Mouse (Mus musculus): ENCODE results near the gene Gm525. TPM values are rescaled to one million over a fixed set of nuclear protein-coding genes. Genes with fewer than 3 reads are reported as not detected.

Gm525 gene
- polyA plus RNA-seq, 1 experiment from 2014 or later: not detected

DNA sequence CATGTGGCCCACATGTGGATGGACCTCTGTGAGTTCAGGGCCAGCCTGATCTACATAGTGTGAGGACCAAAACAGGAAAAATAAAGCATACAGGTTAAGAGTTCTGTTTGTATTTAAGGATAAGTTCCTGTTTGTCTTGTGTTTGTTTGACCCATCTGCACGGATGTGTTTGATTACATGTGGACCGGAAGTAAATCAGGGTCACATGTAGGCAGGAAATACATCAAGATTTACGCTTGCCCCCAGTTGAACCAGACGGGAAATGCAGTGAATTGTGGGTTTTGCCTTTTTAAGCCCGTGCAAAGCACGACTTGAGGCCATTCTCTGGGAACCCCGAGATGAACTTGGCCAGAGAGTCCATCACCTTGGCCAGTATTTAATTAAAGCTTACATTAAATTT is 12.3 kb upstream of the Gm525 start:
- Histone ChIP-seq H3K36me3 (ENCODE audit: insufficient read depth) (no peaks in the 10 kb centered on the region), H3K27me3 (ENCODE audit: insufficient read depth, low read length) (no peaks in the 10 kb centered on the region), H3K9me3 (ENCODE audit: low read depth, low read length) (no peaks in the 10 kb centered on the region), H3K9ac (no peak overlapping the region), H3K4me3 (ENCODE audit: low read depth, low read length) (no peak overlapping the region), H3K27ac (ENCODE audit: low read depth) (no peak overlapping the region), H3K4me2 (no peak overlapping the region; the same call in 1 of the 2 replicates), H3K4me1 (ENCODE audit: insufficient read depth) (peaks cover 13% of the 10 kb centered on the region)
- no peak for TF ChIP-seq CTCF (IDR thresholded peaks at IDR 0.05; ENCODE audit: low read depth)
- DNase-seq: peak; percentile 18
- 79% methylated on average over 7 of the region's 7 CpGs for WGBS
- ATAC-seq (ENCODE audit: insufficient read depth): no peak

DNA sequence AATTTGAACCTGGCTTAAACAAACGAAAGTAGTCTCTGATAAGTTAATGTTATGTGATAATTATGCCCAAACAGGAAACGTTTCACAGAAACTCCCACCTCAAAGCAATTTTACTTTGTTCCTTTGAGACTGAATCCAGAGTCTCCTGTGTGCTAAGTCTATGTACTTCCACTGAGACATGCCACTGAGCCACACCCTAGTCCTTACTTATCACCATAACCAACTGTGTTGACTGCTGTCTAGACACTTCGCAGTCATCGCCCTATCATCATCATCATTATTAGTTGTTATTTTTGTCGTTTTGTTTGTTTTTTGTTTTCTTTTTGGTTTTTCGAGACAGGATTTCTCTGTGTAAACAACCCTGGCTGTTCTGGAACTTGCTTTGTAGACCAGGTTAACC is 9.3 kb upstream of the Gm525 start:
- peaks cover 4% of the 10 kb centered on the region for H3K4me1 ChIP-seq (ENCODE audit: insufficient read depth)
- 74% methylated on average over 6 of the region's 6 CpGs for WGBS
- no peak overlapping the region for H3K9ac ChIP-seq
- no peaks in the 10 kb centered on the region for H3K36me3 ChIP-seq (ENCODE audit: insufficient read depth)
- no peak overlapping the region for H3K27ac ChIP-seq (ENCODE audit: low read depth)
- no peaks in the 10 kb centered on the region for H3K9me3 ChIP-seq (ENCODE audit: low read depth, low read length)
- H3K4me3 ChIP-seq (ENCODE audit: low read depth, low read length): no peak overlapping the region
- H3K27me3 ChIP-seq (ENCODE audit: insufficient read depth, low read length): no peaks in the 10 kb centered on the region
- no peak for TF ChIP-seq CTCF (IDR thresholded peaks at IDR 0.05; ENCODE audit: low read depth)
- DNase-seq: no peak
- H3K4me2 ChIP-seq: no peak overlapping the region
- ATAC-seq (ENCODE audit: insufficient read depth): no peak

DNA sequence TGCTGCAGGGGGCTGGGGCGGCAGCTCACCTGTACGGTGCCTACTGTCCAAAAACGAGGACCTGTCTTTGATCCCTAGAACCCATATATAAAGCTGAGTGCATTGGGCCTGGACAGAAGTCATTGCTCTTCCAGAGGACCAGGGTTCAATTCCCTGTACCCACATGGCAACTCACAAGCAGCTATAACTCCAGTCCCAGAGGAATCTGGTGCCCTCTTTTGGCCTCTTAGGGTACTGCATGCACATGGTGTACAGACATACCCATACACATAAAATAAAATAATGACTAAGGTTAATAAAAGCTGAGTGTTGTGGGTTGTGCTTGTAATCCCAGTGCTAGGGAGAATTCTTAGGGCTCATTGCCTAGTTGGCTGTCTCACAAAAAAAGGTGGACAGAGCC is 8.3 kb upstream of the Gm525 start:
- DNase-seq (peak; percentile 34), ATAC-seq (ENCODE audit: insufficient read depth) (no peak)
- Histone ChIP-seq H3K27ac (ENCODE audit: low read depth) (no peak overlapping the region), H3K4me3 (ENCODE audit: low read depth, low read length) (no peak overlapping the region), H3K9ac (no peak overlapping the region), H3K27me3 (ENCODE audit: insufficient read depth, low read length) (no peaks in the 10 kb centered on the region), H3K36me3 (ENCODE audit: insufficient read depth) (no peaks in the 10 kb centered on the region), H3K4me2 (no peak overlapping the region), H3K9me3 (ENCODE audit: low read depth, low read length) (no peaks in the 10 kb centered on the region), H3K4me1 (ENCODE audit: insufficient read depth) (no peaks in the 10 kb centered on the region)
- TF ChIP-seq CTCF (IDR thresholded peaks at IDR 0.05; ENCODE audit: low read depth): peak; percentile 60
- WGBS: 93% methylated on average over 3 of the region's 3 CpGs

- Histone ChIP-seq H3K9me3 (ENCODE audit: low read depth, low read length) (no peaks in the 10 kb centered on the region), H3K36me3 (ENCODE audit: insufficient read depth) (no peaks in the 10 kb centered on the region), H3K4me1 (ENCODE audit: insufficient read depth) (no peaks in the 10 kb centered on the region), H3K9ac (no peak overlapping the region), H3K4me3 (ENCODE audit: low read depth, low read length) (no peak overlapping the region), H3K27ac (ENCODE audit: low read depth) (no peak overlapping the region), H3K4me2 (no peak overlapping the region), H3K27me3 (ENCODE audit: insufficient read depth, low read length) (no peaks in the 10 kb centered on the region)
- DNase-seq (no peak), ATAC-seq (ENCODE audit: insufficient read depth) (no peak)
- WGBS: 78% methylated on average over 6 of the region's 6 CpGs
- TF ChIP-seq CTCF (IDR thresholded peaks at IDR 0.05; ENCODE audit: low read depth): no peak
Observed at GRCm38 (mm10) chr11:89066126-89066525, 7.5 kb upstream of the Gm525 start.

DNA sequence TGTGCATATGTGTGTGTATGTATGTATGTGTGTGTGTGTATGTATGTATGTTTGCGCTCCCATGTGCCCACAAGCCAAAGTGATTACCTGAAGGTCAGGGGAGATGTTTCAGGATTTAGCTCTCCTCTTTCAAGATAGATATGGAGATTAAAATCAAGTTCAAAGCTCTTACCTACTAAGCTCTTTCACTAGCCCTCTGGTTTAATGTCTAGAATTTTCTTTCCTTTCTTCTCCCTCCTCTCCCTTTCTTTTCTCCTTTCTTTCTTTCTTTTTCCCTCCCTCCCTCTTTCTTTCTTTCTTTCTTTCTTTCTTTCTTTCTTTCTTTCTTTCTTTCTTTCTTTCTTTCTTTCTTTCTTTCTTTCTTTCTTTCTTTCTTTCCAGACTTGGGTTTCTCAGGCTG is 6.9 kb upstream of the Gm525 start, which contains the start of gene Dgke:
TSS of gene Dgke (minus strand) at position 101 of the 400 bp plus-strand sequence.
- DNase-seq (no peak), ATAC-seq (ENCODE audit: insufficient read depth) (no peak)
- Histone ChIP-seq H3K36me3 (ENCODE audit: insufficient read depth) (no peaks in the 10 kb centered on the region), H3K9ac (no peak within 1 kb of the TSS), H3K9me3 (ENCODE audit: low read depth, low read length) (no peaks in the 10 kb centered on the region), H3K27me3 (ENCODE audit: insufficient read depth, low read length) (no peaks in the 10 kb centered on the region), H3K27ac (ENCODE audit: low read depth) (peak within 1 kb of the TSS; percentile 58), H3K4me3 (ENCODE audit: low read depth, low read length) (no peak within 1 kb of the TSS), H3K4me1 (ENCODE audit: insufficient read depth) (no peaks in the 10 kb centered on the region), H3K4me2 (no peak within 1 kb of the TSS)
- whole genome bisulfite sequencing: 96% methylated on average over 1 of the region's 1 CpGs
- no peak for TF ChIP-seq CTCF (IDR thresholded peaks at IDR 0.05; ENCODE audit: low read depth)

DNA sequence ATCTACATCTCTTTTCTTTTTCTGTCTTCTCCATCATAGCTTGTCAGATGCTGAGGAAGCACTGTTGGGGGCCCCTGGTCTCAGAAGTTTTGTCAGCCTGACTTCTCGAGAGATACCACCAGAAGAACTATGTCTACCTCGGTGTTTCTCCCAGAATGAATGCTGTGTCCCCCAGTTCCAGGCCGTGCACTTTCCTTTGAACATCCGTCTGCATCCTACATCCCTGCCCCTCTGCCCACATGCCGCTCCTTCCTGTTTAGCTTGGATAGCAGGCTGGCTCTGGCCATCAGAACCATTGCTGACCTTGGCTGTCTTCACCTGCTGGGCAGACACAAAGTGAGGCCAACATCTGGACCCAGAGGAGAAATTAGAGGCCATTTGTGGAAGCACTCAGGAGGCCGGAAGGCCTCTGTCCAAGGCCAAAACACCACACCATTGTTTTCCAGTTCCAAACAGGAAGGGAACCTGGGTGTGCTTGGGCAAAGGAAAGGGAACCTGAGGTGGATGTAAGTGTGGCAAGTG is 6.3 kb upstream of the Gm525 start:
- peak overlapping the region; percentile 58 for H3K27ac ChIP-seq (ENCODE audit: low read depth)
- H3K9me3 ChIP-seq (ENCODE audit: low read depth, low read length): no peaks in the 10 kb centered on the region
- H3K4me1 ChIP-seq (ENCODE audit: insufficient read depth): no peaks in the 10 kb centered on the region
- TF ChIP-seq CTCF (IDR thresholded peaks at IDR 0.05; ENCODE audit: low read depth): no peak
- no peaks in the 10 kb centered on the region for H3K27me3 ChIP-seq (ENCODE audit: insufficient read depth, low read length)
- WGBS: 68% methylated on average over 6 of the region's 6 CpGs
- H3K9ac ChIP-seq: no peak overlapping the region
- ATAC-seq (ENCODE audit: insufficient read depth) (no peak), DNase-seq (peak; percentile 55)
- H3K4me2 ChIP-seq: no peak overlapping the region
- H3K4me3 ChIP-seq (ENCODE audit: low read depth, low read length): no peak overlapping the region
- no peaks in the 10 kb centered on the region for H3K36me3 ChIP-seq (ENCODE audit: insufficient read depth)

GRCm38 (mm10) chr11:89067871-89068490 is 5.7 kb upstream of the Gm525 start:
- Histone ChIP-seq H3K9ac (no peak overlapping the region), H3K4me3 (ENCODE audit: low read depth, low read length) (no peak overlapping the region), H3K36me3 (ENCODE audit: insufficient read depth) (no peaks in the 10 kb centered on the region), H3K27me3 (ENCODE audit: insufficient read depth, low read length) (no peaks in the 10 kb centered on the region), H3K27ac (ENCODE audit: low read depth) (peak overlapping the region; percentile 5), H3K4me1 (ENCODE audit: insufficient read depth) (no peaks in the 10 kb centered on the region), H3K4me2 (no peak overlapping the region), H3K9me3 (ENCODE audit: low read depth, low read length) (no peaks in the 10 kb centered on the region)
- ATAC-seq (ENCODE audit: insufficient read depth): no peak
- no peak for TF ChIP-seq CTCF (IDR thresholded peaks at IDR 0.05; ENCODE audit: low read depth)
- no peak for DNase-seq
- WGBS: 58% methylated on average over 11 of the region's 11 CpGs
